In genomic region chr2:70558843-70559451, GRCm38 (mm10) we compare ENCODE assay signal across 9 mouse cellular contexts. TPM values are rescaled to one million over a fixed set of nuclear protein-coding genes. Genes with fewer than 3 reads are reported as not detected.
DNase-seq lines count a peak whose midpoint lies in the region; ATAC-seq and TF ChIP-seq lines count a peak whose summit lies in the region.
"Had no signal": no experiment of that assay in that cellular context is flagged by ENCODE, and none has a peak within 500 bp of the region (broad histone marks: within the 10 kb centered on the region; RNA-seq: fewer than 3 reads in every experiment).

No protein-coding gene starts in this region.

- no peak for TF ChIP-seq CTCF in lung, postnatal 0 days (IDR thresholded peaks at IDR 0.05)
- no peak for TF ChIP-seq CTCF in ES-Bruce4 (IDR thresholded peaks at IDR 0.05; ENCODE audit: low read depth, low read length)

- no peak for TF ChIP-seq POLR2A in ES-Bruce4 (IDR thresholded peaks at IDR 0.05; ENCODE audit: insufficient read depth, low read length)

- 0 out of 2 replicates have a peak overlapping the region, but pooled peaks have one; percentile 1 for H3K4me2 ChIP-seq in lung, embryonic 15.5 days
- H3K4me2 ChIP-seq in lung, postnatal 0 days (replicated peaks; ENCODE audit: low read depth, low read length), result no peak overlapping the region
- peak overlapping the region; percentile 59 for H3K4me2 ChIP-seq in hindbrain, embryonic 13.5 days

- peaks cover 31% of the 10 kb centered on the region for H3K4me1 ChIP-seq in lung, embryonic 15.5 days
- H3K4me1 ChIP-seq in lung, postnatal 0 days (ENCODE audit: insufficient read depth, low read depth, low read length), result no peaks in the 10 kb centered on the region; the same call in 1 of the 2 replicates
- H3K4me1 ChIP-seq in ES-Bruce4 (ENCODE audit: control insufficient read depth, insufficient read depth, low read length), result no peaks in the 10 kb centered on the region
- H3K4me1 ChIP-seq in hindbrain, embryonic 13.5 days (replicated peaks), result peaks cover 41% of the 10 kb centered on the region

- TF ChIP-seq EP300 in lung, postnatal 0 days (IDR thresholded peaks at IDR 0.05), result no peak
- peak; percentile 70; the same call in 1 of the 2 replicates for TF ChIP-seq EP300 in ES-Bruce4 (IDR thresholded peaks at IDR 0.05; ENCODE audit: insufficient read depth, low read depth, low read length)

- H3K36me3 ChIP-seq in lung, embryonic 15.5 days, result no peaks in the 10 kb centered on the region
- no peaks in the 10 kb centered on the region for H3K36me3 ChIP-seq in lung, postnatal 0 days (ENCODE audit: insufficient read depth, low read length)
- no peaks in the 10 kb centered on the region for H3K36me3 ChIP-seq in ES-Bruce4 (ENCODE audit: control insufficient read depth, insufficient read depth, low read length, poor library complexity, severe bottlenecking)
- no peaks in the 10 kb centered on the region for H3K36me3 ChIP-seq in hindbrain, embryonic 13.5 days

- no peak overlapping the region for H3K9ac ChIP-seq in lung, embryonic 15.5 days
- H3K9ac ChIP-seq in lung, postnatal 0 days (replicated peaks; ENCODE audit: low read depth), result no peak overlapping the region
- H3K9ac ChIP-seq in ES-Bruce4 (ENCODE audit: low read depth, poor library complexity, severe bottlenecking), result no peak overlapping the region
- H3K9ac ChIP-seq in hindbrain, embryonic 13.5 days, result peak overlapping the region; percentile 85

- 8% methylated on average over 24 of the region's 24 CpGs for WGBS in lung, embryonic 15.5 days
- 9% methylated on average over 24 of the region's 24 CpGs for WGBS in lung, postnatal 0 days
- WGBS in hindbrain, embryonic 13.5 days, result 9% methylated on average over 24 of the region's 24 CpGs

- H3K27me3 ChIP-seq in lung, embryonic 15.5 days, result peaks cover 55% of the 10 kb centered on the region
- H3K27me3 ChIP-seq in lung, postnatal 0 days (replicated peaks; ENCODE audit: insufficient read depth, low read length), result peaks cover 44% of the 10 kb centered on the region
- peaks cover 16% of the 10 kb centered on the region; the same call in 1 of the 2 replicates for H3K27me3 ChIP-seq in ES-Bruce4 (ENCODE audit: control insufficient read depth, insufficient read depth, low read length, poor library complexity, severe bottlenecking)
- H3K27me3 ChIP-seq in hindbrain, embryonic 13.5 days, result peaks cover 55% of the 10 kb centered on the region

- no peak overlapping the region for H3K4me3 ChIP-seq in lung, embryonic 15.5 days
- no peak overlapping the region for H3K4me3 ChIP-seq in lung, postnatal 0 days (ENCODE audit: low read depth, low read length)
- peak overlapping the region; percentile 18; the same call in 1 of the 2 replicates for H3K4me3 ChIP-seq in ES-Bruce4 (ENCODE audit: low read depth, low read length)
- peak overlapping the region; percentile 54 for H3K4me3 ChIP-seq in hindbrain, embryonic 13.5 days

- ATAC-seq in lung, embryonic 15.5 days (ENCODE audit: borderline replicate concordance, extremely low read depth, low FRiP score, low TSS enrichment), result no peak
- ATAC-seq in lung, postnatal 0 days, result no peak
- no peak for ATAC-seq in hindbrain, embryonic 13.5 days (ENCODE audit: low FRiP score)
- peak; percentile 17; the same call in 1 of the 2 replicates for ATAC-seq in neutrophil, adult 5-6 weeks (ENCODE audit: extremely low read depth, insufficient number of reproducible peaks, low FRiP score, poor library complexity, severe bottlenecking)

- H3K27ac ChIP-seq in lung, embryonic 15.5 days, result no peak overlapping the region
- no peak overlapping the region for H3K27ac ChIP-seq in lung, postnatal 0 days (ENCODE audit: low read length)
- H3K27ac ChIP-seq in ES-Bruce4 (ENCODE audit: insufficient read depth, low read length), result peak overlapping the region; percentile 39; the same call in 1 of the 2 replicates
- peak overlapping the region; percentile 96 for H3K27ac ChIP-seq in hindbrain, embryonic 13.5 days
- H3K27ac ChIP-seq: macrophage had no signal

- no peak for DNase-seq in lung, postnatal 0 days (ENCODE audit: low spot score)
- no peak for DNase-seq in cerebellum, postnatal 10 days
- no peak for DNase-seq in heart, postnatal 4 days

- no peaks in the 10 kb centered on the region for H3K9me3 ChIP-seq in lung, embryonic 15.5 days
- H3K9me3 ChIP-seq in lung, postnatal 0 days (ENCODE audit: low read length), result no peaks in the 10 kb centered on the region
- H3K9me3 ChIP-seq in ES-Bruce4 (replicated peaks; ENCODE audit: control insufficient read depth, insufficient read depth, low read length, poor library complexity, severe bottlenecking), result no peaks in the 10 kb centered on the region
- H3K9me3 ChIP-seq in hindbrain, embryonic 13.5 days, result no peaks in the 10 kb centered on the region

RNA-seq across cellular contexts. Expression of gene Gad1, which starts 6.1 kb away (rescaled TPM):
- 0.09 and 0.38 TPM in 2 replicates for polyA plus RNA-seq in lung, embryonic 15.5 days (2015; fragmentation: Nextera tagmentation; extraction: Ambion mirVana)
- 0.26 and 0.31 TPM in 2 replicates for polyA plus RNA-seq in lung, postnatal 0 days (2015; fragmentation: Nextera tagmentation; extraction: Ambion mirVana)
- 4.5 and 7.2 TPM in 2 replicates for polyA plus RNA-seq in ES-Bruce4 (2011; ENCODE audit: insufficient read depth, insufficient read length, low read depth, missing spikeins)
- polyA plus RNA-seq in hindbrain, embryonic 13.5 days (2015; fragmentation: Nextera tagmentation; extraction: Ambion mirVana), result 49.7 and 49.8 TPM in 2 replicates
- total RNA-seq in neutrophil, adult 5-6 weeks (2017), result 6.1 and 7.1 TPM in 2 replicates
- total RNA-seq in heart, postnatal 4 days (2021), result under 1 TPM; 0.07 to 0.19 TPM
- polyA plus RNA-seq: macrophage had no signal

RNA-seq across cellular contexts. Expression of gene Erich2, which starts 50.3 kb away (rescaled TPM):
- polyA plus RNA-seq in lung, embryonic 15.5 days (2015; fragmentation: Nextera tagmentation; extraction: Ambion mirVana), result 6.9 and 7.6 TPM in 2 replicates
- 16.4 and 19.1 TPM in 2 replicates for polyA plus RNA-seq in lung, postnatal 0 days (2015; fragmentation: Nextera tagmentation; extraction: Ambion mirVana)
- 0.79 and 2.6 TPM in 2 replicates for polyA plus RNA-seq in ES-Bruce4 (2011; ENCODE audit: insufficient read depth, insufficient read length, low read depth, missing spikeins)
- 2.3 and 3.8 TPM in 2 replicates for polyA plus RNA-seq in hindbrain, embryonic 13.5 days (2015; fragmentation: Nextera tagmentation; extraction: Ambion mirVana)
- 0.37 TPM in 1 of 2 replicates, not detected in the other for total RNA-seq in neutrophil, adult 5-6 weeks (2017)
- under 1 TPM; 0.27 to 0.38 TPM for total RNA-seq in heart, postnatal 4 days (2021)
- polyA plus RNA-seq: limb, embryonic 11.5 days; macrophage had no signal

Comparison
In these comparisons a context has a peak if more than half of its experiments do, and no peak if none do; other contexts are left out.
1. H3K27ac ChIP-seq: peak in ES-Bruce4 (single experiment) and hindbrain, embryonic 13.5 days (single experiment); none in lung, embryonic 15.5 days (single experiment) and lung, postnatal 0 days (single experiment).
2. H3K4me3 ChIP-seq: peak in ES-Bruce4 (single experiment) and hindbrain, embryonic 13.5 days (single experiment); none in lung, embryonic 15.5 days (single experiment) and lung, postnatal 0 days (single experiment).